Mouse (Mus musculus) embryonic facial prominence, embryonic 15.5 days (tissue): Measurements from ENCODE around the gene Asb4. TPM values are rescaled to one million over a fixed set of nuclear protein-coding genes. Genes with fewer than 3 reads are reported as not detected.
"Not testable (repeated sequence)": the region's sequence is repeated elsewhere in the genome, so short reads cannot be mapped to it uniquely, and the experiment has no call there.

ENCODE experiments used
- ATAC-seq: fragments of 200-750 bp; cut with Nextera tagmentation; 2 replicates; pipeline ENCODE4 v1.8.0; 2017; ENCODE audit warnings: low read depth, moderate TSS enrichment; ENCODE audit not compliant: insufficient number of reproducible peaks, low FRiP score, low TSS enrichment
- H3K27ac ChIP-seq: fragments of 300-500 bp; sonication (generic); replicated peaks from 2 replicates; pipeline ENCODE4 v1.5.1; 2015; ENCODE audit warnings: mild to moderate bottlenecking, inconsistent platforms
- H3K27me3 ChIP-seq: fragments of 300-500 bp; sonication (generic); 2 replicates; pipeline ENCODE4 v1.6.1; 2015; ENCODE audit warnings: inconsistent platforms
- H3K36me3 ChIP-seq: fragments of 300-500 bp; sonication (generic); 2 replicates; pipeline ENCODE4 v1.6.1; 2015; ENCODE audit warnings: mild to moderate bottlenecking, inconsistent platforms
- H3K4me1 ChIP-seq: fragments of 300-500 bp; sonication (generic); 2 replicates; pipeline ENCODE4 v1.6.1; 2015; ENCODE audit warnings: inconsistent platforms
- H3K4me2 ChIP-seq: fragments of 300-500 bp; sonication (generic); replicated peaks from 2 replicates; pipeline ENCODE4 v1.6.1; 2015; ENCODE audit warnings: mild to moderate bottlenecking, inconsistent platforms
- H3K4me3 ChIP-seq: fragments of 300-500 bp; sonication (generic); replicated peaks from 2 replicates; pipeline ENCODE4 v1.5.1; 2015; ENCODE audit warnings: mild to moderate bottlenecking, inconsistent platforms
- H3K9ac ChIP-seq: fragments of 300-500 bp; sonication (generic); 2 replicates; pipeline ENCODE4 v1.6.1; 2015; ENCODE audit warnings: inconsistent platforms
- H3K9me3 ChIP-seq: fragments of 300-500 bp; sonication (generic); replicated peaks from 2 replicates; pipeline ENCODE4 v1.6.1; 2016; ENCODE audit warnings: inconsistent platforms
- WGBS: fragments of 180-500 bp; shearing (Covaris S2); methylation state at CpG from one replicate; pipeline ENCODE4 v1.1.7; 2015; 5-methylcytosine and 5-hydroxymethylcytosine counted together
- polyA plus RNA-seq: library from polyadenylated mRNA; unstranded; fragments of >200 nt; fragmentation: Nextera tagmentation; extraction: Ambion mirVana; gene quantifications from 2 replicates; pipeline ENCODE4 v1.2.1, GENCODE M21; 2015

Asb4 gene
- 16.6 and 19.5 TPM in 2 replicates for polyA plus RNA-seq

GRCm38 (mm10) chr6:5383336-5384177, at the start of gene Asb4:
Asb4 (plus strand) TSS chr6:5383386.
- peak within 1 kb of the TSS; percentile 53 for H3K4me2 ChIP-seq
- H3K27ac ChIP-seq: peak within 1 kb of the TSS; percentile 65
- H3K36me3 ChIP-seq: no peaks in the 10 kb centered on the region
- no peaks in the 10 kb centered on the region for H3K27me3 ChIP-seq
- ATAC-seq: no peak
- 6% methylated on average over 19 of the region's 19 CpGs for WGBS
- H3K4me3 ChIP-seq: peak within 1 kb of the TSS; percentile 39
- H3K9ac ChIP-seq: no peak within 1 kb of the TSS
- H3K9me3 ChIP-seq: no peaks in the 10 kb centered on the region
- H3K4me1 ChIP-seq: peaks cover 38% of the 10 kb centered on the region

- H3K4me3 ChIP-seq: no peak overlapping the region
- ATAC-seq: no peak
- H3K4me1 ChIP-seq: no peaks in the 10 kb centered on the region
- no peaks in the 10 kb centered on the region for H3K9me3 ChIP-seq
- H3K9ac ChIP-seq: no peak overlapping the region
- H3K4me2 ChIP-seq: no peak overlapping the region
- no peaks in the 10 kb centered on the region for H3K27me3 ChIP-seq
- WGBS: 56% methylated on average over 5 of the region's 5 CpGs
- no peak overlapping the region for H3K27ac ChIP-seq
- H3K36me3 ChIP-seq: no peaks in the 10 kb centered on the region
Measured at GRCm38 (mm10) chr6:5334021-5334420, 49.2 kb upstream of the Asb4 start.

- not testable (repeated sequence) for H3K36me3 ChIP-seq, H3K27me3 ChIP-seq, H3K9ac ChIP-seq, ATAC-seq, H3K9me3 ChIP-seq, H3K4me3 ChIP-seq, H3K4me2 ChIP-seq, H3K27ac ChIP-seq, H3K4me1 ChIP-seq
Measured at GRCm38 (mm10) chr6:5336016-5336415, 47.2 kb upstream of the Asb4 start.

GRCm38 (mm10) chr6:5338781-5339180, 44.4 kb upstream of the Asb4 start:
- not testable (repeated sequence) for H3K4me1 ChIP-seq, H3K4me3 ChIP-seq, ATAC-seq, H3K27me3 ChIP-seq, H3K4me2 ChIP-seq, H3K27ac ChIP-seq, H3K9me3 ChIP-seq, H3K9ac ChIP-seq, H3K36me3 ChIP-seq
- WGBS: 79% methylated on average over 4 of the region's 4 CpGs

- not testable (repeated sequence) for H3K27ac ChIP-seq, H3K9ac ChIP-seq, H3K27me3 ChIP-seq, H3K36me3 ChIP-seq, H3K9me3 ChIP-seq, H3K4me2 ChIP-seq, H3K4me1 ChIP-seq, ATAC-seq, H3K4me3 ChIP-seq
- WGBS: 96% methylated on average over 1 of the region's 1 CpGs
Measured at GRCm38 (mm10) chr6:5339283-5339682, 43.9 kb upstream of the Asb4 start.

GRCm38 (mm10) chr6:5344255-5344654, 38.9 kb upstream of the Asb4 start:
- Histone ChIP-seq H3K27me3 (no peaks in the 10 kb centered on the region), H3K9me3 (no peaks in the 10 kb centered on the region), H3K4me3 (no peak overlapping the region), H3K4me1 (no peaks in the 10 kb centered on the region), H3K36me3 (no peaks in the 10 kb centered on the region), H3K9ac (no peak overlapping the region), H3K27ac (no peak overlapping the region), H3K4me2 (no peak overlapping the region)
- WGBS: 74% methylated on average over 6 of the region's 6 CpGs
- ATAC-seq: no peak

GRCm38 (mm10) chr6:5357873-5358272, 25.3 kb upstream of the Asb4 start:
- H3K36me3 ChIP-seq: no peaks in the 10 kb centered on the region
- no peak overlapping the region for H3K27ac ChIP-seq
- no peak for ATAC-seq
- no peak overlapping the region for H3K4me3 ChIP-seq
- no peaks in the 10 kb centered on the region for H3K4me1 ChIP-seq
- H3K27me3 ChIP-seq: no peaks in the 10 kb centered on the region
- no peaks in the 10 kb centered on the region for H3K9me3 ChIP-seq
- H3K4me2 ChIP-seq: no peak overlapping the region
- H3K9ac ChIP-seq: no peak overlapping the region

- ATAC-seq: no peak
- no peaks in the 10 kb centered on the region for H3K4me1 ChIP-seq
- no peak overlapping the region for H3K27ac ChIP-seq
- H3K9me3 ChIP-seq: no peaks in the 10 kb centered on the region
- no peak overlapping the region for H3K4me2 ChIP-seq
- H3K9ac ChIP-seq: no peak overlapping the region
- no peak overlapping the region for H3K4me3 ChIP-seq
- H3K36me3 ChIP-seq: no peaks in the 10 kb centered on the region
- WGBS: 89% methylated on average over 5 of the region's 5 CpGs
- H3K27me3 ChIP-seq: no peaks in the 10 kb centered on the region
Measured at GRCm38 (mm10) chr6:5360402-5360801, 22.8 kb upstream of the Asb4 start.

- 79% methylated on average over 6 of the region's 6 CpGs for WGBS
- Histone ChIP-seq H3K4me1 (no peaks in the 10 kb centered on the region), H3K36me3 (no peaks in the 10 kb centered on the region), H3K27ac (no peak overlapping the region), H3K4me3 (no peak overlapping the region), H3K9me3 (no peaks in the 10 kb centered on the region), H3K27me3 (no peaks in the 10 kb centered on the region), H3K4me2 (no peak overlapping the region), H3K9ac (no peak overlapping the region)
- ATAC-seq: no peak
Measured at GRCm38 (mm10) chr6:5361987-5362386, 21.2 kb upstream of the Asb4 start.

- Histone ChIP-seq H3K4me2 (no peak overlapping the region), H3K9me3 (no peaks in the 10 kb centered on the region), H3K27ac (no peak overlapping the region), H3K27me3 (no peaks in the 10 kb centered on the region), H3K9ac (no peak overlapping the region), H3K4me3 (no peak overlapping the region), H3K4me1 (no peaks in the 10 kb centered on the region), H3K36me3 (no peaks in the 10 kb centered on the region)
- no peak for ATAC-seq
- WGBS: 71% methylated on average over 5 of the region's 5 CpGs
Measured at GRCm38 (mm10) chr6:5365845-5366244, 17.3 kb upstream of the Asb4 start.

- H3K27ac ChIP-seq: no peak overlapping the region
- no peaks in the 10 kb centered on the region for H3K27me3 ChIP-seq
- H3K4me3 ChIP-seq: no peak overlapping the region
- no peak for ATAC-seq
- no peaks in the 10 kb centered on the region for H3K9me3 ChIP-seq
- WGBS: 87% methylated on average over 4 of the region's 4 CpGs
- no peaks in the 10 kb centered on the region for H3K36me3 ChIP-seq
- no peak overlapping the region for H3K4me2 ChIP-seq
- no peak overlapping the region for H3K9ac ChIP-seq
- peaks cover 23% of the 10 kb centered on the region for H3K4me1 ChIP-seq
Measured at GRCm38 (mm10) chr6:5376884-5377283, 6.3 kb upstream of the Asb4 start.

GRCm38 (mm10) chr6:5379048-5379447, 4.1 kb upstream of the Asb4 start:
- no peak overlapping the region for H3K9ac ChIP-seq
- peaks cover 38% of the 10 kb centered on the region for H3K4me1 ChIP-seq
- H3K4me3 ChIP-seq: no peak overlapping the region
- no peaks in the 10 kb centered on the region for H3K27me3 ChIP-seq
- ATAC-seq: no peak
- 0 out of 2 replicates have a peak overlapping the region, but pooled peaks have one; percentile 24 for H3K27ac ChIP-seq
- peak overlapping the region; percentile 41 for H3K4me2 ChIP-seq
- H3K9me3 ChIP-seq: no peaks in the 10 kb centered on the region
- H3K36me3 ChIP-seq: no peaks in the 10 kb centered on the region
- WGBS: 47% methylated on average over 3 of the region's 3 CpGs
